Mouse (Mus musculus): ENCODE data around the gene Casz1.

Gene Casz1

DNA sequence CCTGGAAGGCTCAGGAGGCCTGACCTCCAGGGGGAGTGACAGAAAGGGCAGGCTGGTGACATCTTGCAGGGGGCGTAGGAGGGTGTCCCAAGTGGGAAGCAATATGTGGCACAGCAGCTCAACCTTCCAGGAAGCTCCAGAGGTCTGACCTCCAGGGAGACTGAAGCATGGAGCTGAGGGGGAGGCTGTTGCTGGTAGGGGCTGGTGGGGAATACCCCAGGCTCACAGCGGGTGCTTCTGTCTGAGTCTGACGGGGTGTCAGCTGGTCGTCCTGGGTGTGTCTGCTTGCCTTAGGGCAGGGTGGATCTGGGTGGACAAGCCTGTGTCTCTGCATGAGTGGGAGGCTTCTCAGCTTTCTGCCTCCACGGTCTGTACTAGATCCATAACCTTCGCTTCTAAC, 38.1 kb downstream of the Casz1 start:
- no peak for DNase-seq (ENCODE audit: inconsistent age in 2 of 2, low spot score in 1 of 2)

DNA sequence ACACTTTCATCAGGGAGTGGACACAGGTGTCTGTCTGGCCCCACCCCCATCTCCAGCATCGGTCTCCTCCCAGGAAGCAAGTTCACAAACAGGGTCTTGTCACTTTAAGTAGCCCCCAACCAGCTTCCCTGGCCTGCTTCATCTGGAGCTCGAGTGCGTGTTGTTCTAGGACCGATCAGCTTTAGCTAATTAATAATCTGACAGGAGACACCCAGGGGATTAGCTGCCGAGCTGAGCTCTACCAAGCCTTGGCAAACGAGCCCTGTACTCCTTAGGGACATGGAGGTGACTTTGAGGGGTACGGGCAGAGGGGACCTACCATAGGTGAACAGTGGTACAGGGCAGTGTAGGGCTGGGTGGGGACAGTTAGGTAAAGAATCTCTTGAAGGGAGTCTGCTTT, 40.7 kb downstream of the Casz1 start:
- no peak for DNase-seq (ENCODE audit: inconsistent age in 2 of 2, low spot score in 1 of 2)

DNA sequence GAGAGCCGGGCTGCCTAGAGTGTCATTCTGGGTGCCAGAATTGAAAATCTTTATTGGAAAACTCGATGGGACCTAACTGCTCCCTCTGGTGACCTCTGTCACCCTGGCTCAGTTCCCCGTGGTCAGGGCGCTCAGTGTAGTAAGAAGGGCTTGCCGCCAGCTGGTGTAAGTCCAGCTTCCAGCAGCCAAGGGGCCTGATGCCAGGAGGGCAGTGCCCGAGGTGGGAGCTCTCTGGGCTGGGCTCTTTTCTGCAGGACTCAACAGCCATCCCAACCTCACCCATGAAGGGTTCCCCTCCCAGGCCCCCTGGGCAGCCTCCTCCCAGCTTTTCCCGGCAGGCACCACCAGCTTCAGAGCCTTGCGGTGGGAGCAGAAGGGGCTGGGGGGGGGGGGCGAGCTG, 42.0 kb downstream of the Casz1 start:
- DNase-seq (ENCODE audit: inconsistent age in 2 of 2, low spot score in 1 of 2), result peak; percentile 35 to 79

DNA sequence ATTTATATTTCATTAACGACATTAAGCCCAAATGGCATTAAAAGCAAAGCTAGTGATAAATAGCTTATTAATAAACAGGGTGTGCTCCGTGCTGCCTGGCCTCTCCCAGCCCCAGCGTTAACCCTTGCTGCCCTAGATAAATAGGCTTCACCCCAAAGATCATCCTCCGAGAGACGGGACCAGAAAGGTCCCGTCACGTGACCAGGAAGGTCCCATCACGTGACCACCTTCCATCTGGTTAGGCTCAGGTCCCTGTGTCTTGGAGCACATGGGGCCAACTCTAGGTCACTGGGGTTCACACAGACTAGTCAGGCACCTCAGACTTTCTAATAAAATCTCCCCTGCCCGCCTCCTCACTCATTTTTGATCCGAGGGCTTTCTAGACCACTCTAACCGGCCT, 42.5 kb downstream of the Casz1 start:
- no peak for DNase-seq (ENCODE audit: inconsistent age in 2 of 2, low spot score in 1 of 2)

DNA sequence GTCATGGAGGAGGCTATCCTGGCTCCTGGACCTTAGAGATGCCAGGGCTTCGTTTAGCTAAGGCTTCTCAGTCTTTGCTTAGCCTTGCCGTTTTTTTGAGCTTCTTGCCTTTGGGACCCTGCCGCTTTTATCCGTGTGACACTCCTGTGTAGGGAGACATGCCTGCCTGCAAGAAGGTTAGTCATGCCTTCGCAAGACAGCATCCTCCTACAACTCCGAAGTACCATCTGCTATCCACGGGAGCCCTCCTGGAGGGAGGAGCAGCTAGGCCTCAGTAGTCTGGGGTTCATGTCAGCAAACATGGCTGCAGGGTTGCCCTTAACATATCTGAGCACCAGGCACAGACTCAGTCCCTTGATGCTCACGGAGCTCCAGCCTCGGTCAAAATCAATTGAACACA, 43.4 kb downstream of the Casz1 start:
- DNase-seq (ENCODE audit: inconsistent age in 2 of 2, low spot score in 1 of 2), result no peak

DNA sequence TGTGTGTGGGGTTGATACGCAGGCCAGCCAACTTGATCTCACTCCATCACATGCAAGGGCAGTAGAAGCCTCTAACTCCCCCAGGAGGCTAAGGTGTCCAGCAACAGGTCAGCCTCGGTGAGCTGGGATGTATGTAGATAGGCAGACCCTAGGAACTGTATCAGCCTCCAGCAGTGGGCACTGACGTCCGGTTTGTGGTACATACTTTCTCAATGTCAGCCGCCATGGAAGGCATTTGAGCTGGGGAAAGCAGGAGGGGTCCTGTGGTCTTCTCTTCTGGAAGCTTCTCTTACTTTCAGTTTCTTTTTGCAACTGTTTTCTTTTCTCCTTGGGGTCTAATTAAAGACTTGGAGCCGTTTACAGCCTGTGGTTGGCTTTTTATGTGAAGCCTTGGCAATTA, 45.2 kb downstream of the Casz1 start:
- DNase-seq (ENCODE audit: inconsistent age in 2 of 2, low spot score in 1 of 2), result no peak

DNA sequence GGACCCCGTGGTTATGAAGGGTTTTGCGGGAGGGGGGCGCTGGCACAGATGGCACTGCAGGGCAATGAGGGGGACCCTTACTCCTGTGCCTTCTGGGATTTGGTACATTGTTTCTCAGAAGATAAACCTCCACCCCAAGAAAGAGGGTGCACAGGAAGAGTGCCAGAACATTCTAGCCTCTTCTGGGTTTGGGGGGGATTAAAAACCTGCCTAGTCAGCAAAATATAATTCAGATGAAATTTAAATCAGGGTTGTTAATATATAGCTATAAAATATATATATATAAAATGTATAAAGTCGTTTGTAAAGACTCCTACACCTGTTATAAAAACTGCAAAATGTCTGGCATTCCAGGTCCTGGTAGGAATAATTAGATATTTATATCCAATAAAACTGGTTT, 48.8 kb downstream of the Casz1 start:
- no peak for DNase-seq (ENCODE audit: inconsistent age in 2 of 2, low spot score in 1 of 2)

DNA sequence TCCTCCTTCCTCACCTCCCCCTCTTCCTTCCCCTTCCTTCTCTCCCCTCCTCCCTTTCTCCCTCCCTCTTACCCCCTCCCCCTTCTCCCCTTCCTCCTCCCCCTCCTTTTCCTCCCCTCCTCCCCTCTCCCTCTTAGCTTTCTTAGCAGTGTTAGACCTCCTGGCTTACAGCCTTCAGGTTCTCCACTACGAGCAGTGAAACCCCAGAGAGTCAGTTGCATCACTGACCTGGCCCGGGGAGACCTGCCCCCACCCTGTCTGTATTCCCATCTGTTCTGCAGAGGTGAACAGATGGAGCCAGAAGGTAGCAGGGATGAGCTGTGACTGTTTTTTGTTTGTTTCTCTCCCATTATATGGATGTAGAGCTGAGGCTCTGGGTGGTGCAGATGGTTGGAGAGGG, 49.9 kb downstream of the Casz1 start:
- DNase-seq (ENCODE audit: inconsistent age in 2 of 2, low spot score in 1 of 2), result no peak

DNA sequence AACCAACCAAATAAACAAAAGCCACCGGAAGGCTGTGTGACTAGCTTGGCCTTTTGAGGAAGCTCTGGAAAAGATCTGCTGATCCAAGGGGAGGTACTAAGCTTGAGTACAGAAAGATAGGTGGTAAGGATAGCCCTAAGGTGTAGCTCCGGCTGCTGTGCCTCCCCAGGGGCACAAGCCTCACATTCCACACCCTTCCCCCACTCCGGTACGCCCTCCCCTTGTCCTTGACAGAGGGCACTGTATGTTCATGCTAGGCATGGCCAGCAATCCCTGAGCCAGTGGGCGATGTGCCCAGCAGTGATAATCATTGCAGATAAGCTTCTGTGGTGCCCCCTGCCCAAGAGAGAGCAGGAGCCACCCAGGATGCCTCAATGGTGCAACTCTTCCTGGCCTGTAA, 51.3 kb downstream of the Casz1 start:
- no peak for DNase-seq (ENCODE audit: inconsistent age in 2 of 2, low spot score in 1 of 2)

DNA sequence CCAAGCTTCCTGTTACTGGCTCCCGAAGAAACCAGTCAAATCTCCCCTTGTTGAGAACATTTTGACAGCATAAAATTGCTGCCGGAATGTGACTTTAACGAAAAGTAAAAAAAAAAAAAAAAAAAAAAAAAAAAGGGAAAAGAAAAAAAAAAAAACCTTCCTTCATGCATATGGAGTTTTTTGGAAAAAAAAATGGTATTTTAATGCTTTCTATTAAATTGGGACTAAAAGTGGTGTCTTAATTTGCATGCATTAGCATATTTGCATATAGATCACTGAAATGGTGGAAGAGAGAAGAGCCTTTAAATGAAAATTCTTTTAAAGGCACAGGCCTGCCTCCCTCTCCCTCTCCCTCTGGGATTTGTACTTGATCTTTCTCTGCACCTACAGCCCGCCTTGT, 52.0 kb downstream of the Casz1 start:
- DNase-seq (ENCODE audit: inconsistent age in 2 of 2, low spot score in 1 of 2), result no peak

DNA sequence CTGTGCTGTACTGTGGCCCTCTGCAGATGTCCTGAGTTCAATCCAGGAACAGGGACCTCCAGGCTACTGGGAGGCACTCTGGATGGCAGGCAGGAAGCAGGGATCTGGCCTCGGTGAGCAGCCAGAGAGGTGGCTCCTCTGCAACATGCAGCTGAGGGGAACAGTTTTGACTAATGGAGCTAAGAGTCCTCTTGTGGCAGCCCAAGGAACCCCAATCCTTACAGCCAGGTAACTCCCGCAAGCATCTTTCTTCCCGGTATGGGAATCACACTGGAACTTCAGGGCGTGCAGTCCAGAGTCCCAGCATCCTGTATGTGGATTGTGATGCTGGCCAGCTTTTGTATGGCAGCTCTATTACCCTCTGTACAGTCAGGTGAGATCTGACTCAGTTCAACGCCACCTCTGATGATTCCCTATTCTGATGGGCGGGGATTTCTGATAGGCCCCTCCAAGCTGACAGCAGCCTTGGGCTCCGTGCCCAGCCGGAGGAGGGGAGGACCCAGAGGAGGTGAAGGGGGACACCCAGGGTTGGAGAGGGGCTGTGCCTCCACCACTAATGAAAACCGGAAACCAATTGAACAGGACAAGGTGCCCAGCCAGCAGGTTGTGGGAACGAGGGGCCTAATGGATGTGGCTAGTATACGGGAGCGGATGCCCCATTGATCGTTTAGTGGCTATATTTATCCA, 53.3 kb downstream of the Casz1 start:
- DNase-seq (ENCODE audit: inconsistent age in 2 of 2, low spot score in 1 of 2), result no peak

DNA sequence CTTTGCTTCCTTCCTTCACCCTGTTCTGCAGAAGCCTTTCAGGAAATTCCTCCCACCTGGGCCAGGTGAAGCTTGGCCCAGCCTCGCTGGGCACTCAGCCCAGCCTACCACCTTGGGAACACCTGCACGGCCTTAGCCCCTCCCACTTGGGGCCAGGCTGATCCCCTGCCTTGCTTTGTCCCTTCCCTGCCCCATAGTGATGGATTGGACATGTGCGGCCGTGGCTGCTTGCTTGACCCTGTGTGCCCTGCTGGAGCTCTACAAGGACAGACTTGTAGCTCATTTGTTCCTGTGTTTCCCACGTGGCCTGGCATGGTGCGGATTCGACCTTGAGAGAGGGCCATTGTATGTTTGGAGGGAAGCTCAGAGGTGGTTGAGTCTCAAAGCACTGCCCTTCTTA, 54.0 kb downstream of the Casz1 start:
- peak; percentile 73 for DNase-seq (ENCODE audit: inconsistent age in 2 of 2, low spot score in 1 of 2)

DNA sequence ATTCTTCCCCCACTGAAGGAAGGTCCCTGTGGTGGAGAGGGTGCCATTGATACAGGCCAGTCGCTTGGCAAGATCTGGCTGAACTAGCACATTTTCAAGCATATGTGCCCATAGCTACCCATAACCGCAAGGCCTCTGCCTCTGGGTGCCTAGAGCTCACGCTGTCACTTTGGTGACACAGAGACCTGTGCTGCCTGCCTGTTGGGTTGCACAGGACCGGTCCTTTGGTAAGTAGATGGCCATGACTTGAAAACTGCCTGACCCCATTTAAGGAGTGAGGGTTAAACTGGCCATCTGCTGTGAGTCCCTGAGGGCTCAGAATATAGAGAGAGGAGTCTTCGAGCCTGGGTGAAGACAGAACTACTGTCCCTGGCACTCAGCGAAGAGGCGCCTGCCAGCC, 55.2 kb downstream of the Casz1 start:
- DNase-seq (ENCODE audit: inconsistent age in 2 of 2, low spot score in 1 of 2), result no peak

DNA sequence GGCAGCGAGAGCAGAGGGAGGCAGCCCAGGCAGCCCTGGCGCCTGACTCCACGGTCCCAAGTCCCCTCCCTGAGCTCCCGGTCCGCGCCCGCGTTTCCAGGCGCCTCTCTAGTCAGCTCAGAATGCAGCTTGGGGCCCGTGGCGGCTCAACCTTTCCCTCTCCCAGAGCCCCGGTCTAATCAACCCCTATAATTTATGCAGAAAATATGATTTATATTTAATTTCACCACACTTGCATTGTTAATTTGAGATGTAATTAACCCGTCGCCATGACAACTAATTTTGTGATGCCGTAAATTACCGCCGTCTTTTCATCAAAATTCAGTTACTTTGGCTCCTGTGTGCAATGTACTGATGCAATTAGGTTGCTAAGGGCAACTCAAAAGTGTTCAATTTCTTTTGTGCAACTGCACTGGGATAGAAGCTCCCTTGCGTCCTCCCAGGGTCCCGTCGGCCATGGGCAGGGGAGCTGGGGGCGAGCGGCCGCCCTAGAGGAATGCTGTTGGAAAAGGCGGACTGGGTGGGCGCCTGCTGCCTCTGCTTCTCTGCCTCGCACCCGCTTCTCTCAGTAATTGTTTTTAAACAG, 55.8 kb downstream of the Casz1 start:
- peak in 1 of 2 experiments; percentile 39 for DNase-seq (ENCODE audit: inconsistent age in 2 of 2, low spot score in 1 of 2)

DNA sequence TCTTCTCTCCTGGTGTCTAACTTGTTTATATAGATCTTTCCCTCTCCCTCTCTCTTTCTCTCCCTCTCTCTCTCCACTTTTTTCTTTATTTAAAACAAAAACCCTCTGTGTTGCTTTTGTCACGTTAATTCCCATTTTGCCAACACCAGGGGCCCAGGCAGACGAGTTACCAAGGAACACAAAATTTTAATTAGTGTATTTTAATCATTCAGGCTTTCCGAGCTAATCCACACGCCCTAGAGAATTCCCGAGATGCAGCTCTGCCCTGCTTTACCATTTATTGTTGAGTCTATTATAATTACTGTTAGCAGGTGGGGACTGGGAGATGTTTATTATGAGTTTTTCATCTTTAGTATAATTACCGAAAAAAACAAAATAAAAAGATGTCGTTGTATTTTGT, 56.4 kb downstream of the Casz1 start:
- DNase-seq (ENCODE audit: inconsistent age in 2 of 2, low spot score in 1 of 2), result no peak

DNA sequence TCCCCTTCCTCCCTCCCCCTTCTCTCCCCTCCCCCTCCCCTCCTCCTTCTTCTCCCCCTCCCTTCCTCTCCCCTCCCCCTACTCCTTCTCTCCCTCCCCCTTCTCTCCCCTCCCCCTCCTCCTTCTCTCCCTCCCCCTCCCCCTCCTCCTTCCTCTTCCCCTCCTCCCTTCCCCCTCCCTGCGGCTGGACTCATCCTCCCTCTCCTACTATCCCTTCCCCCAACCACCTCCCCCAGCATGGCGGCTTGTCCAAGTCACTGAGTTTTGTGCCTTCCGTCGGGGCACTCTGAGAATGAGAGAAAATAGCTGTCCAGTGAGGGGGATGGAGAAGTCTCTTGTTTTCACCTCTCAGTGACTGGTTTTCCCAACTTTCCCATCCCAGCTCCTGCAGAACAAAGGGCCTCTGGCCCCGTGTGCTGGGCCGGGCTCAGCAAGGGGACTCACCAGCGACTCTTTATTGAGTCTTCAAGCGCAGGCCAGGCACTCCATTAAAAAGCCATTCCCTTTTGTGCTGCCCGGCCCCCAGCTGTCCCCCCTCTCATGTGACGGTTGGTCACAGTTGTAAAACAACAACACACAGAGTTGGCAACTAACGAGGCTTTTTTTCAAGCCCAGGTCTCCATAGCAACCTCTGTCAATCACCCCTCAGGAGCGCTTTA, 62.7 kb downstream of the Casz1 start:
- DNase-seq (ENCODE audit: inconsistent age in 2 of 2, low spot score in 1 of 2), result no peak

DNA sequence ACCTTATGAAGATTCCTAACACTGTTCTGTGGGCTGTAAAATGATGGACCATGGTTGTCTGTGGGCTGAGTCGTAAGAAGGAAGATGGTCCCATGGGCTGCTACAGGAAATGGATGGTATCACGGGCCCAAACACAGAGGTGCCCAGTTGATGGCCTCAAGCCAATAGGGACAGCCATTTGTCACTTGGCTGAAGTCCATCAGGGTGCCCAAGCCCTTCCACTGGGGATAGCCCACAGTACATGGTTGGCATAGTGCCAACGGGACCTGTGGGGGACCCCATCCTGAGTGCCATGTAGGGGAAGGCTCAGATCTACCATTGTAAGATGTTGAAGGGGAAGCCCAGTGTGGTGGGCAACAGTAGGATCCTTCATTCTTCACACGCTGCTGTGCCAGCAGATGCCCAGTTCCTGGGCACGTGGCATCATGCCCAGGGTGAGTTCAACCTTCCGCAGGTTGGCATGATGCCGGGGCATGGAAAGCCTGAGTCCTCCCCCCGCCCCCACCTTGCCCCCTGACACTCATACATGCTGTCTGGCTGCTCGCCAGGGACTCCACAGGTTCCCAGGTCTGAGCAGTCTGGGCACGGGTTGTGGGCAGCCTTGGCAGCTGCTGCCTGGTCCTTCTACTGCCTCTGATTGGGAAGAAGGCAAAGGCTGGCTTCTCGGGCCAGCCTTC, 63.6 kb downstream of the Casz1 start:
- peak; percentile 66 to 73 for DNase-seq (ENCODE audit: inconsistent age in 2 of 2, low spot score in 1 of 2)

DNA sequence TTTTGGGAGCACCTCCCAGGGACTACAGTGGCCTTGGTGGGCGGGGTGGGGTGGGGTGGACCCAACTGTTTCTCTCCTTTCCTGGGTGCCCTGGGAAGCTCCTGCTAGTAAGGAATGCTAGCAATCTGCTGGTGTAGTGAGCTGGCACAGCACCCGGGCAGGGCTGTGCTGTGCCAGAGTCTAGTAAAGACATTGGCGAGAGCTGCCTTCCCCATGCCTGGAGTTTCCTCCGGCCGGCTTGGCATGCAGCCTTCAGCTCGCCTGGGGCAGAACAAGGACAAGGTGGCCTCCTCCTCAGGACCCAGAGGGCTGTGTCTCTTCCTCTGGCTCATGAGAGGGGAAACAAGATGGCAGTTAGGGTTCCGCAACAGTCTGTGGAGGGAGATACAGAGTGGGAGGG, 65.3 kb downstream of the Casz1 start:
- DNase-seq (ENCODE audit: inconsistent age in 2 of 2, low spot score in 1 of 2), result peak; percentile 73 to 79

DNA sequence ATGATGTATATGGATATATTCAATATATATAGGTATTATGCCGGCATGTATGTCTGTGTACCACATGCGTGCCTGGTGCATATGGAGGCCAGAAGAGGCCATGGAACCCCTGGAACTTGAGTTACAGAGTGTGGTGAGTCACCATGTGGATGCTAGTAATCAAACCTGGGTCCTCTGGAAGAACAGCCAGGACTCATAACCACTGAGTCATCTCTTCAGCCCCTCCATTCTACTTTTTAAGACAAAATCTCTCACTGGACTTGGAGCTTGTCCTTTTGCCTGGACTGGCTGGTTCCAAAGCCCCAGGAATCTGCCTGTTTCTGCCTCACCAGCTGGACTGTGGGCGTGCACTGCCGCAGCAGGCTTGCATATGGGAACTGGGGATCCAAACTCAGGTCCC, 66.3 kb downstream of the Casz1 start:
- no peak for DNase-seq (ENCODE audit: inconsistent age in 2 of 2, low spot score in 1 of 2)

DNA sequence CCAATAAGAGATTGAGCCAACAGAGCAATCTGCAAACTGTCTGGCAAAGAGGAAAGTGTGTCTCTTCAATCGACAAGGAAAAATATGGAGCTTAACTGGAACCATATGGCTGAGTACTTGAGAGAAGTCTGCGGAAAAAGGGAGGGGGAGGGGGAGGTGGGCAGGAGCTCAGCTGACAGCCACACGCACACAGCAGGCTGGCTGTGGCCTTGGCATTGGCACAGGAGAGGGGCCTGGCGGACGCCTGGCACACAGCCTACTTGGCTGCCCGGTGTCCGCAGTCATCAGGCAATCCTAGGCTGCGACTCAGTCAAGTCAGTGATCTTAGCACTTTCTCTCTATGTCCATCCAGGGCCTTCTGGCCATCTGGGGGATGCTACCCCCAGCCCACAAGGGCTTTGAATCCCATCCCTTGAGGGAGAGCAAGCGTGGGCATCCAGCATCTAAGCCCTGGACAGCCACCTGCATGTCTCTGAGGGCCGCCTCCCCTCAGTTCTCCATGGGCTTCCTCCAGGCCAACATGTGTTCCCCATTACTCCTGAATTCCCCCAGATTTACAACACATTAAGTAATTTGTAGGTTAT, 67.6 kb downstream of the Casz1 start:
- DNase-seq (ENCODE audit: inconsistent age in 2 of 2, low spot score in 1 of 2), result peak; percentile 88 to 91

DNA sequence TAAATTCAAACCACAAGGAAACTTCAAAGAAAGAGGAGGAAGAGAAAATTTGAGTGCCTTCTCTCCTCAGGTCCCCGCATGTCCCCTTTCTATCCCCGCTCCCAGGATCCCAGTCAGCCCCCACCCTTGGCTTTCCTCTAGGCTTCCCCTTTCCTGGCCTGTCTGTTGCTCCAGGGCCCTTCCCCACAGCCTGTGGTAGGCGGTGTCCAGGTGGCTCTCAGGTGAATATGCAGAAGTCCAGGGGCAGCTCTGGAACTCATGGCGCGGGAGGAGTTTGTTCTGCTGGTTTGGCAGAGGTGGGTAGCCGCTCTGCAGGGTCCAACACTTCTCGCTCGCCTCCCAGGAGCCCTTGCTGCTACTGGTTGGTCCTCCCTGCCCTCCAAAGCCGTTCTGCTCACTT, 68.1 kb downstream of the Casz1 start:
- no peak for DNase-seq (ENCODE audit: inconsistent age in 2 of 2, low spot score in 1 of 2)

DNA sequence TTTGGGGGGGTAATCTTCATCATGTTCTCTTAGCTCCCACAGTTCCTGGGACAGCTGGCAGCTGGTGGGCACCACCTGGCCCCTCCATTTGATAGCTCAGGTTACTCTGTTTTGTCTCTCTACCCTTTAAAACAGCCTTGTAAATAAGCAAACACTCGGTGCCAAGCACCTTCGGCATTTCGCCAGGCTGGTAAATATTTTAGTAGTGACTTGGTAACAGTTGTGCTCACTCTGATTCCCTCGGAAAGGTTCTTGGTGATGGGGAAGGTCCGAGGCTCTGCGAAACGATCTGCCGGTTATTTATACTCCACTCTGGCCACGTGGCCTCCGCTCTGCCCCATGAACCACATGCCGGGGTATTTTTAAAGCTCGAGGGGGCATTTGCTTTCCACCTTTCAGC, 68.6 kb downstream of the Casz1 start:
- DNase-seq (ENCODE audit: inconsistent age in 2 of 2, low spot score in 1 of 2), result peak; percentile 48 to 65
